Mouse (Mus musculus) T-helper 17 cell (primary cell): Measurements from ENCODE around the gene Stn1.

Experiments
- in situ Hi-C, 2 experiments: fragments of 300-600 bp; cut with MboI, MseI; formaldehyde crosslinking; loops; 1 replicate in 1 of 2; 2 replicates in 1 of 2; pipeline ENCODE4 v1.15.1; 2025; ENCODE audit warnings: high pct_unique_total_duplicates in 2 of 2

Stn1 gene

DNA sequence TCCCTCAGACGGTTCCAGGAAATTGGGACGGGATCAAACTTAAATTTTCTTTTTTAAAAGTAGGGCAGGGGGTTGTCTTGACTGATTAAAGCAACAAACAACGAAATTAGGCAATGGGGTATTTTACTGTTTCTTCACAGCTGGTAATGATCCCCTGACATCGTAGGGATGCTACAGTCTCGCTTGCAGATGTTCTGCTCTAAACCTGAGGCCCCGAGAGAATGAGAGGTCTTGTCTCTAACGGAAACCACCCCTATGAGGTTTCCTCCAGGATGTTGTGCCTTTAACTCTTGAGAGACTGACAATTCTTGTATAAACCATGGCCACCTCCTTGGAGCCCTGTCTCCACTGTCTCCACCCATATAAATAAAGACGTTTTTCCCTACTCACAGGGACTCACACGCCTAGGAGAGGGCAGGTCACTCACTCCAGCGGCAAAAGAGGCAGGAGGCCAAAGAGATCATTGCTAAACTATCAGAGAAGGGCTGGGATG is at the start of gene Stn1:
TSS of gene Stn1 (minus strand) at position 208 of the 493 bp plus-strand sequence.
- in situ Hi-C loops, result loop anchor here in 1 of 2 experiments (5.0 kb wide), 1 partner anchor 35 kb away; no protein-coding TSS in a partner anchor

DNA sequence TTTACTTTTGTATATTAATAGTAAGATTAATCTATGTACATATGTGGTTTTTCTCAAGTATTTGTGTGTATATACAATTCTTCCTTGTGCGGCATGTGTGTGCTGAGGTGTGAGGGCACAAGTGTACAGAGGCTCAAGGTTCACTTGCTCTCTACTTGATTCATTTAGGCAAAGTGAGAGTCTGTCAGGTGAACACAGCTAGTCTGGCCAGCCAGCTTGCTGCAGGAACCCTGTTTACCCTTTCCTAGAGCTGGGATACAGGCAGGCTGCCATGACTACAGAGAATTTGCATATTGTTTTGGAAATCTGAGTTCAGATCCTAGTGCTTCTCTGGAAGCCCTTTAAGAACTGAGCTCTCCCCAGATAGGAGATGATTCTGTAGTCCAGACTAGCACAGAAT is 49.7 kb upstream of the Stn1 start:
- in situ Hi-C loops, result no loop called here

DNA sequence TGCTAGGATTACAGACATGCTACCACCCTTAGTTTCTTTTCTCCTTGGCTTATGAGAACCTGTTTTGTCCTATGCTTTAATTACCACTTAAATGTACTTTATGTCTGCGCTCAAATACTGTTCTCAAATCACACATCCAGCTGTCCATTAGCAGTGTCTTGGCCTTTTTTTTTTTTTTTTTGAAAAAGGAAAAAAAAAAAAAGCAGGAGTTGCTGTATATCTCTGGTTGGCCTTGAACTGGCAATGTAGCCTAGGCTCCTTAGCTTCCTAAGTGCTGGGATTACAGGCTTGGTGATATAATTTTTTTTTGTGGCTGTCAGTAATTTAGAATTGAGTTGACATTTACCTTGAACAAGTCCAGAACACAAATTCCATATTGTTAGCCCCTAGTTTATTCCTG is 48.5 kb upstream of the Stn1 start:
- in situ Hi-C loops, result no loop called here

DNA sequence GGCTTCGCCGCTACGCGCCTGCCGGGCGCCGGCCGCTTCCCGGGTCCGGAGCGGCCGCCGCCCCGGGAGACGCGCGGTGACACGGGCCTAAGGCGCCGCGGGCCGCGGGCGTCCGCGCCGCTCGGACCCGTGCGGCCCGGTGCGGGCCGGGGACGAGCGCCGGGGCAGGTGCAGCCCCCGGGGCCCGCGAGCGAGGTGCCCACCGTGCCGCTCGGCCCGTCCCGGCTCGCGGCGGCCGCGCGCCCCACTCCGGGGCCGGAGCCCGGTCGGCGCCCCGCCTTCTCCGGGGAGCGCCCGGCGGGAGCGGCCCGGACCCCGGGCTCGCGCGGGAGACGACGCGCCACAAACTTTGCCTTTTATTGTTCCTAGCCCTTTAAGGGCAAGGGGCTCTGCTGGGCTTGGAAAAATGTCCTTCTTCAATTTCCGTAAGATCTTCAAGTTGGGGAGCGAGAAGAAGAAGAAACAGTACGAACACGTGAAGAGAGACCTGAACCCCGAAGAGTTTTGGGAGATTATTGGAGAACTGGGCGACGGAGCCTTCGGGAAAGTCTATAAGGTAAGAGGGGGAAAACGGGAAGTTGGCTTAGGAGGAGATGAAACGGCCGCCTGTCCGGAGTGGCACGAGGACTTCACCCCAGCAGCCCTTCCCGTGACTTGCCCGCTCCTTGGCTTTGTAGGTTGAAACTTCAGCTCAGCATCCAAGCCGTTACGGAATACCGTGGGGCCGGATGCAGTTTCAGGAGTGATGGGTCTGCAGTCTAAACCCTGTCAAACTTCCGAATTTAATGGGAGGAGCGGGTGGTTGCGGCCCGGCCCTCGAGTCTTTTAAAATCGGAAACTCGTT is 42.7 kb upstream of the Stn1 start:
- in situ Hi-C loops, result loop anchor here (5.0 kb wide), 2 partner anchors 63 to 73 kb away; no protein-coding TSS in a partner anchor

DNA sequence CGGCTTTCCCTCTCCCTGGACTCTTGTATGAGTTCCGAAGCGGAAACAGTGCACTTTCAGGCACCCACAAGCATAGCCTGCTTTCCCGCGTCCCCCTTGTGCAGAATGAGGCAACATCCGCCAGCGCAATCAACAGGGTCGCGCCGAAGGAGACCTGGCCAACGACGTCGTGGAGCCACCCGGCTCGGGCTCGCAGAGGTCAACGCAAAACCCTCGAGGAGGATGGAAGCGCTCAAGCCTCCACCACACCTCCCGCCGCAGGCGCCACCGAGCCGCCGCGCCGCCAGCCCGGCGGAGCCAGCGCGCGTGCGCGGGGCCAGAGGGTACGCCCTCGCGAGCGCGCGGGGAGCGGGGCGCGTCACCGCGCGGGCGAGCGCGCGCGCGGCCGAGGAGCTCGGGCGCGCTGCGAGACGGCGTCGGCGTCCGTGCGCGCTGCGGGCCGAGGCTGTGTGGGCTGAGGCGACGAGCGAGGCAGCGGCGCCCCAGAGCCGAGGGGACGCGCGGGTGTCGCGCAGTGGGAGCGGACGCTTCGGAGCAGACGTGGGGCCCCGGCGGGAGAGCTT is 42.0 kb upstream of the Stn1 start, which contains the start of gene Slk:
TSS of gene Slk (plus strand) at position 454 of the 563 bp plus-strand sequence.
- in situ Hi-C loops, result loop anchor here (5.0 kb wide), 2 partner anchors 62 to 72 kb away; no protein-coding TSS in a partner anchor

DNA sequence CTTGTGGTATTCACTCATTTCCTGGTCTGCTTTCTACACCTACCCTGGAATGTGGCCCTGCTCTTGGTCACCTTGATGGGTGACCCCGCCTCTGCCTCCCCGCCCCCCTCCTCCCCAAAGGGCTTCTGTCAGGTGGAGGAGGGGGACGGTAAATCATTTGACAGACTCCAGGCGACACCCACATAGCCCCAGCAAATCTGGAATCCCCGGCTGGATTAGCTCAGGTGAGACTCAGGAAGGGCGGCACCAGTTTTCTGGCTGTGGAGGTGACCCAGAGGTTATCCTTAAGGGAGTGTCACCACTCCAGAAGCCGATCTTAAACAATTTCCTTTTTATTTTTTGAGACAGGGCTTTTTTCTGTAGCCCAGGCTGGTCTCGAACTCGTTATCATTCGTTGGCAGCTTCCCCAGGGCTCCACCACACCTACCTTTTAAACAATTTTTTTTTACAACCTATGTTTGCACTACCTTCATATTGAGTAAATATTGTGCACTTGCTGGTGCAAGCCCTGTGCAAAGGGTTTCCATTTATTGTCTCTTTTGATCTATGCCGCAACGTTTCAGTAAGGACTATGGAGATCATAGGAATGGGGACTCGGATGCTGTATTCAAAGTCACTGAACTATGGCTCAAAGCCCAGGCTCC is 41.4 kb upstream of the Stn1 start:
- in situ Hi-C loops, result loop anchor here (5.0 kb wide), 2 partner anchors 61 to 71 kb away; no protein-coding TSS in a partner anchor

DNA sequence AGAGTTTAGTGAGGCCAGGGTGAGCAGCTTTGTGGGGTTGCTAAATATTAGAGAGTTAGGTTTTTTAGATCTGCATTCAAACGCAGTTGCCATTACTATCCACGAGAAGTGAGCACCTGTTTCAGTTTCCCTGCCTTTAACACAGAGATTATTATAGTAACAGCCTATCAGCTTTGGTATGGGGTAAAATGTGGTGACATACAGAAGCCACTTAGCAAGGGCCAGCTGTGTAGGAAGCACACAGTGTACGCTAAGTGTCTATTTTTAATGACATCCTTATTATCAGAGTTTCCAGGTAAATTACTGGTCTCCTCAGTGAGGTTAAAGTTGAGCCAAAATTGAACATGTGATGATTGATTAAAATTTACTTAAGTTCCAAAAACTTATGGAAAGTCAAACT is 36.4 kb upstream of the Stn1 start:
- in situ Hi-C loops, result loop anchor here in 1 of 2 experiments (5.0 kb wide), 1 partner anchor 36 kb away; the partner anchor contains the start of gene Stn1

DNA sequence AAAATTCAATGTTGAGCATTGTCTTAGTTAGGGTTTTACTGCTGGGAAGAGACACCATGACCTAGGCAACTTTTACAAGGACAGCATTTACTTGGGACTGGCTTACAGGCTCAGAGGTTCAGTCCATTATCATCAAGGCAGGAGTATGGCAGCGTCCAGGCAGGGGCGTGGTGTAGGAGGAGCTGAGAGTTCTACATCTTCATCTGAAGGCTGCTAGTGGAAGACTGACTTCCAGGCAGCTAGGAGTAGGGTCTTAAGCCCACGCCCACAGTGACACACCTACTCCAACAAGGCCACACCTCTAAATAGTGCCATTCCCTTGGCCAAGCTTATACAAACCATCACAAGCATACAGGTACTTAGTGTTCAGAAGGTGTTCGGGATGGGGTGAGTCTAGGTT is 34.7 kb upstream of the Stn1 start:
- in situ Hi-C loops, result loop anchor here in 1 of 2 experiments (5.0 kb wide), 1 partner anchor 35 kb away; the partner anchor contains the start of gene Stn1

DNA sequence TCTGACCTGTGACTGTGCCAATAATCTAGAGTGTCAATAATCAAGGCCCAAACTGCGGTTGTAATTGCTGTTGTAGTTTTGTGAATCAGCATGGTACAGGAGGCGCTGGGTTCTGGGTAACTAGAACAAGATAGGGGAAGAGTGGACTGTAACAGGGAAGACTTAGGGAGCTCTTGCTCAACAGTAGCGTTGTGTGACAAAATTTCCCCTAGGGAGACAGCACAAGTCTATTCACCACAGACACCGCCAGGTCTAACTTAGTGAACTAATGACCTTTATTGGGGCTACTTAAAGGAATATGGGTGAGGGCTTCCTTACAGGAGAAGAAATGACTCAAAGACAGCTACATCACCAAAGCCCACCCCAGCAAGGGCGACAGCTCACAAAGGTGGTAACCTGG is 32.7 kb upstream of the Stn1 start:
- in situ Hi-C loops, result loop anchor here in 1 of 2 experiments (5.0 kb wide), 1 partner anchor 33 kb away; the partner anchor contains the start of gene Stn1

DNA sequence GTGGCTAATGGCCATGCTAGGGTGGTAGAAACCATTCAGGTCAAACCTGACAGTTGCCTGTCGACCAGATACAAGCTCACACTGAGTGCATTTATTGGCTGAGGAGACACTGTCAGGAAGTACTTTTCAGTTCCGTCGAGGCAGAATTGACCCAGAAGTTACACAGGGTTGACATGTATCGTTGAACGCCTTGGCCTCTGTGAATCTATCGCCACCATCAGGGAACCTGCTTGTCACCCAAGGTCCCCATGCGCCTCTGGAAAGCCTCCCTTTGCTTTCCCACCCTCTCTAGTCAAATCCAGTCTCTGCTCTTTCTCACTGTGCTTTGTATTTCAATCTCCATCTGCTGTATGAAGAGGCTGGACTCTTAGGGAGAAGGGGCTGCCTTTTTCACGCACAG is 28.7 kb upstream of the Stn1 start:
- in situ Hi-C loops, result no loop called here

DNA sequence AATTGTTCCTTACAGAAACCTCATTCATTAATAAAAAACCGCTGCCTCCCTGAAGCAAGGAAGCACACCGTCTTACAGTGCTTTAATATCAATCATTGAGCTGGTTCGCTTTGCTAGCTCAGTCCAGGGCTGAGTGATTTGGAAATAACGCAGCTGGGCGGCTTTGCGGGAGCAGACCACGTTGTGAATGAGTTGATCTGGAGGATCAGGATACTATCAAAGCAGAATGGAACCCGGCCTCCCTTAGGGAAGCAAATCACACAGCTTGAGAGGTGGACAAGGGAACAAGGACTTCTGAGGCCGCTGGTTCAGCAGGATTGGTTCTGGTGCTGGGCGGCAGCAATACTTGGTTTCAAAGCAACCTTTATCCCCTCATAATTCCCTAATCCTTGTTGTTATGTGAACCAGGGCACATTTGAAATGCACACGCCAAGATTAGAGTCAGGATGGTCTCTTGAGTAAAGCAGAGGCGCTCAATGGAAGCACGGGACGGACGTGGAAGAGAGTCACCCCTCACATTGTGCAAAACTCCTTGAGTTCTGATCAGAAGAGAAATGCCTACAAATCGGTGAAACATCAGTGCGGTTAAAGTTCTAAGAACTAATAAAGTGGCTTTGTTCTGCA is 27.8 kb upstream of the Stn1 start:
- in situ Hi-C loops, result no loop called here

DNA sequence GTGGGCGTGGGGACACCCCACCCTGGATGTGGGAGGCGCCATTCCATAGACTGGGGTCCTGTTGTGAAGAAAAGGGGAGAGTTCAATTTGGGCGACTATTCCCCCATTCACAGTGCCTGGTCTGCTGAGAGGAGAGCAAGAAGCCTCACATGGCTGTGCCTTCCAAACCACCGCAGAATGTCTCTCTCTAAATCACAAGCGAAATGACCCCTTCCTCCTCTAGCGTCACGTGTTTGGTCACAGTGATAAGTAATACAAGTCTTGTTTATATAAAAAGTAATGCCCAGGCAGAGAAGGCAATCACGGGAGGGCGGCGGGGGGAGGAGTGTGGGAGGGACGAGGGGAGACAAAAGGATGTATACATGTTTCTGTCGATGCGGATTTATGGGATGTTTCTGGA is 26.4 kb upstream of the Stn1 start:
- in situ Hi-C loops, result no loop called here

DNA sequence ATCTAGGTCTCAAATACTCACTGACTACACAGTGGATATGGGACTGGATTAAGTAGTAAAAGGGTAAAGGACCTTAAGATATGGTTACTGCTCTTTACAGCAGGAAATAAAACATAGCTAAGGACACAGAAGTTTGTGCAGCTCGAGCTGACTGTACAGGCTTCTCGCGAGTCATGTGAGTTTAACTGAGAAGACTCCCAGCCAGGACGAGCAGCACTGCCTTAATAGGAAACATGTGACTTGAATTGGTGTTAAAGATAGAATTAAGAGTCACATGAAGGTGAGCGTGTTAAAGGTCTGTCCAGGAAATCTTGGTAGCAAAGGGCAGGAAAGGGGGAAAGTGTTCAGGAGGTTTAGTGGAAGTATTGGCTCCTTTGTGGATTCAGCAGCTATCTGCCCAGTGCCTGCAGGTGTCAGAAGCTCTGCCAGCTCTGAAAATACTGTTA is 24.7 kb upstream of the Stn1 start:
- in situ Hi-C loops, result no loop called here

DNA sequence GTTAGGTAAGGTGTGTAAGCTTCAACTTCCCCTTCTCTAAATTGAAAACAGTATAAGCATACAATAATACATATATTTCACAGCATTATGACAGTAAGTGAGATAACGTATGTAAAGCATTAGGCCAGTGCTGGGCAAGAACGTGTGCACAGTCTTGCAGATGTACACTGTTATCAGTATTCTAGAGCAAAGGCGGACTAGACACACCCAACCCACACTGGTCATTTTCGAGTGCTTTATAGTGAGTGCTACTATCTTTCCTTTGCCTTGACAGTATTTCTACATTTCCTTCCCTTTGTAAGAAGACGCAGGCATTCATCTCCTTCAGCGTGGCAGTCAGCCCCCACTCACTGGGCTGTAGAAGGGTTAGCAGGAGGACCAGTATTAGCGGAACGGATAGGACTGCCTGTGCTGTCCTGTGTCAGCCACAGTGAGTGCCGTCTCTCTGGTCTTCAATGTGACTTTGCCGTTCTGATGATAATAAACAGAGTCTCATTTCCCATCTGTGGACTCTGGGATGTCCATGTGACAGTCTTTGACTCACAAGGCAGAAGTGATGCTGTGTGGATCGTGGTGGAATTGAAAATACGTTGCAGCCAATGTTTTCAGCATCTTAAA is 23.3 kb upstream of the Stn1 start:
- in situ Hi-C loops, result no loop called here

DNA sequence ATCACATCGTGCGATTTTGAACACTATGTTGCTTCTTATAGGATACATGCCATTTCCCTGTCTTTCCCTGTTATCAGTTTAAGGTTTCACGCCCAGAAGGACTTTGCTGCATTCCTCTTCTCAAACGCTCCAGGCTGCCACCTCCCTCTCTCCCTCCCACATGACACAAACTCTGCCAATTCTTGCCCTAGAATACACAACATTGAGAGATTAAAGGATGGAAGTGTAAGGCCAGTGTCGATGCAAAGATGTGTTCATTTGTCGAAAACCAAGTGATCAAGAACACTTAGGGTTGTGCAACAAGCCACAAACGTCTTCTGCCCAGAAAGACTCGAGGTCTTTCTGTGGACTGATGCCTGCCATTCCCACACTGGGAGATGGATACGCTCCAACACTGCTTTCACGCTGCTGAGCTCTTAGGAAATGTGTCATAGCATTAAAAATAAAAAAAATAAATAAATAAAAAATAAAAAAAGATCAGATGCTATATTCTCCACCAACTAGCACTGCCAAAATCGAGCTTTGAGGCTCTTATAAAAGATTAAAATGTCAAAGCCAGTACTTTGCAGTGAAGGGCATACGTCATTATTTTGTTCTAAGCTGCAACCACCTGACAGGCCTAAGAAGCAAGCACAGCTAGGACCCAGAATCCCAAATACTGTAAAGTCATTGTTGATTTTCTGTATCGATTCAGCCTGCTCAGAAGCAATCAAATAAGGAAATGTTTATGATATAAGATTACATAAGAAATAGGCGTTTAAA is 22.6 kb upstream of the Stn1 start:
- in situ Hi-C loops, result no loop called here

DNA sequence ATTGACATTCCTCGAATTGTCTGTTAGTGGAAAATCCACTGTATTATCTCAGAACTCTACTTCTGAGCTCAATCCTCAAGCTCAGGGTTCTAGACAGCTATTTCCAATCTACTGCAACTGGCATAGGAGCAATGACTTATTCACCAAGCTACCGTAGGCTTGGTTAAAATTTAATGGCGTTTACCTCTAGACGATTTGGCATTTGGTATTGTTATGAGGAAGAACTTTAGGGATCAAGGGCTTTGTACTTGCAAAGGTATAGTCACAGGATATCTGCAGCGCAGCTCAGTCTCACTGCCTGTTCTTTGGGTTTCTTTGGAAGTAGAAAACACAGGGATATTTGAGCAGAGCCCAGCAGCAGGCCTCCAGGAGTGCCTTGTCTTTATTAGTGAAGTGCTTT is 21.8 kb upstream of the Stn1 start:
- in situ Hi-C loops, result no loop called here

DNA sequence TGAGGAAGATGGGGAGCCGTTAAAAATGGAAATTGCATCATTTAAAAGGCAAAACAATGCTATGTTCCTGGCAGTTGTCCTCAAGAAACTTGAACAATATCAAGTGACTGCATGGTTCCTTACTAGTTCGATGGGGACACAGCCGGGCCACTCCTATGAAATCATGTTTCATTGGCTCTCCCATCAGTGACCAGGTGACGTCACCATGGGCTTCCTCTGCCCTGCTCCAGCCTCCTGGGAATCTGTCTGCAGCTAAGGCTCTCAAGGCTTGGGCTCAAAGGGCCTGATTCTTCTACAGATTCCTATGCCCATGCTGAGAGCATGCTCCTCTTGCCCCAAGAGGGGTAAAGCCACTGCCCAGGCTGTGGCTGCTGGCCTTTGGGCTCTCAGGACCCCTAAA is 12.3 kb upstream of the Stn1 start:
- in situ Hi-C loops, result no loop called here

DNA sequence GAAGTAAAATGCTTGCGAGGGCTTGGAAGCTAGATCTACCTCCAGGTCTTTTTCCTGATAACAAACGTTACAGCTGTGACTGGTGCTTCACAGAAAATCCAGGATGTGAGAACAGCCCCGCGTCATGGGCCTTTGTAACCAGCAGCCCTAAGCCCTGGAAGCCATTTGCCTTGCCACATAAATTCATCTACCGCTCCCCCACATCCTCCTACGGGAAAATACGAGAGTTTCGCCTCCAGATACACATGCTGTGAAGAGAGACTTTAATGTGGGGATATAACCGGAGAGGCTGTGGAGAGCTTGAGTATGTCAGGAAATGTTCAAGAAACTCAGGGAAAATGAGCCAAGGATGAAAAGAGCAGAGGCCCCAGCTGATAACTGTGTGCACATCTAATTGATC is 11.9 kb upstream of the Stn1 start:
- in situ Hi-C loops, result no loop called here

DNA sequence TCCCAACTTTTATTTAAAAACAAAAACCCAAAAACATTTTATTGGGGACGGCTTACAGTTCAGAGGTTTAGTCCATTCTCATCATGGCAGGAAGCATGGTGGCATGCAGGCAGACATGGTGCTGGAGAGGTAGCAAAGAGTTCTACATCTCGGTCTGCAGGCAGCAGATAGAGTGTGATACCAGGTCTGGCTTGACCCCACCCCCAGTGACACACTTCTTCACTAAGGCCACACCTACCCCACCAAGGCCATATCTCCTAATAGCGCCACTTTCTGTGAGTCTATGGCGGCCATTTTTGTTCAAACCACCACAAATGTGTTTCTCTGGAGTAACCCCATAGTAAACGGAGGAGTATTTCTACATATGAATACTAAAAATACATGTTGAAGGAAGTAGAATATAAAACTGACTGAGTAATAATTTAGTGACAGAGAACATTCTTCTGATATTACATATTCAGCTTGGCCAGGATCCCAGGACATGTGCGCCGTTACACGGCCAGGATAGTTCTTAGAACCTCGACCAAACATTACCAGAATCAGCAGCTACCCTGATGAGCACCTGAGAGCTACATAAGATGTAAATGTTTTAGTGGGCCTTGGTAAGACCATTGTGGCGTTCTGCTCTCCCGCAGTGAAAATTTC is 11.2 kb upstream of the Stn1 start:
- in situ Hi-C loops, result no loop called here

DNA sequence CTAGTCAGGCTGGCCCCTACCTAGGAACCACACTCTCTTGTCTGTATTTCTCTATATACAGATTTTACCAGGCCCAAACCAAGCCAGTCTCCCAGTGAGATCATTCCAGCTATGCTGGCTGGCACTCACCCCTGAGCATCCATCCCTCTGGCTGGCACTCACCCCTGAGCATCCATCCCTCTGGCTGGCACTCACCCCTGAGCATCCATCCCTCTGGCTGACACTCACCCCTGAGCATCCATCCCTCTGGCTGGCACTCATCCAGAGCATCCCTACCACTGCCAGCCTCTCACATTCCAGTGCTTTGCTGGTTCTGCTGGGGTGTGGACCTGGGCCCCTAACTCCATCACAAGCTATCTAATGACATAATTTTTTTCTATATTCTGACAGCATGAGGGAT is 8.2 kb upstream of the Stn1 start:
- in situ Hi-C loops, result no loop called here
